In genomic region chr4:148623609-148624008, GRCm38 (mm10) we compare ENCODE assay signal across 1 mouse cellular context.
TF ChIP-seq lines count a peak whose summit lies in the region.

No protein-coding gene starts in this region.

TF ChIP-seq in myocyte, 11 proteins besides CTCF, POLR2A, EP300 and RAD21 (continued from another document):
- TF ChIP-seq MYOG (IDR thresholded peaks at IDR 0.05; ENCODE audit: control insufficient read depth in 1 of 3, insufficient read depth in 1 of 3, insufficient read length in 2 of 3, low read depth in 2 of 3) = no peak
- no peak for TF ChIP-seq REST (IDR thresholded peaks at IDR 0.05; ENCODE audit: insufficient read depth, insufficient read length)
- TF ChIP-seq POLR2AphosphoS2 (IDR thresholded peaks at IDR 0.05; ENCODE audit: insufficient read length, low read depth) = no peak
- TF ChIP-seq TCF12 (IDR thresholded peaks at IDR 0.05; ENCODE audit: insufficient read depth, poor library complexity, severe bottlenecking) = no peak
